Mouse (Mus musculus) heart, postnatal 14 days (tissue): ENCODE measurements around the gene Rmi2. TPM values are rescaled to one million over a fixed set of nuclear protein-coding genes. Genes with fewer than 3 reads are reported as not detected.

ENCODE experiments used
- DNase-seq, 2 experiments: peaks; one replicate each; pipeline ENCODE4 v3.0.0; 2021 to 2022
- intact Hi-C: fragments of 180-260 bp; cut with DNase I; formaldehyde crosslinking; loops from one replicate; pipeline ENCODE4 v1.15.1; 2025
- total RNA-seq, 2 experiments: library from RNA; stranded (reverse); gene quantifications; 2 replicates each; pipeline ENCODE4 v1.2.3; 2021

The Rmi2 gene
- total RNA-seq, 2 experiments from 2014 or later: 0.55 to 1.4 TPM

- no peak for DNase-seq
- intact Hi-C loops: no loop called here
These were observed 24.9 kb downstream of the Rmi2 start for GRCm38 (mm10) chr16:10859726-10860245.

DNA sequence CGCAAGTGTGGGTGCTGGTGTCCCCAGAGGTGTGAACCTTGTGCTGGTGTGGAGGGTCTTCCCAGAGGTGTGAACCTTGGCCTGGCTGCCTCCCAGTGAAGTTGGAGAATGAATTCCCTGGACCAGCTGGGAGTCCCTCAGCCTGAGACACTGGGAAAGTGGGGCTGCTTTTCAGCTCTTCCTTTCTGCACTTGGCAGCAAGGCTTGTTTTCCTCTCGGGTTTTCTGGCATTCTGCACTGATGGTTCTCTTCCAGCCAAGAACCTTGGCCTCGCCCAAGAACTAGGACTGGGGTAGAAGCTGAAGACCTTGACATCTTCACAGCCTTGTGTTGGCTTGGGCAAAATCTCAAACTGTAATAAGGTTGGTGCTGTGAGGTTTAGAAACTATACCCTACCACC, 26.5 kb downstream of the Rmi2 start:
- DNase-seq: peak; percentile 25 to 56
- intact Hi-C loops: no loop called here

GRCm38 (mm10) chr16:10864833-10865591, 30.2 kb downstream of the Rmi2 start:
- DNase-seq: no peak
- intact Hi-C loops: loop anchor here (5.0 kb wide), 1 partner anchor 78 kb away; the partner anchor contains the start of genes Socs1 and Tnp2

DNA sequence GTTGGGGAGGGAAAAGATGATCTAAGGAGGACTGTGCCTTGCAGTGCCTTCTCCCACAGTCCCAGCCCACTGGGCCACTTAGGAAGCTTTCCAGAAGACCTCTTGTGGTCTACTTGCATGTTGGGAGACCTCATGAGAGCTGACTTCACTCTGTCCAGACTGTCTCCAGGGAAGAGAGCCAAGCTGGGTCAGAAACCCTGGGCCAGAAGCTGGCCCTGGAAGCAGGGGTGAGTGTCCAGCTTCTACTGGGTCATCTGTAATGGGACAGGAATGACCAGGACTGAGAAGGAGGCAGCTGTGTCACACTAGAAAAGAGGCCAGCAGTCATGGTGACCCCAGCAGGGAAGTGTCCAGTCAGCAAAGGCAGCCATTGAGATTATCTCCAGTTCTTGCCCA, 30.7 kb downstream of the Rmi2 start:
- peak; percentile 41 to 55 for DNase-seq
- intact Hi-C loops: loop anchor here (5.0 kb wide), 1 partner anchor 78 kb away; the partner anchor contains the start of genes Socs1 and Tnp2

- intact Hi-C loops: loop anchor here (5.0 kb wide), 1 partner anchor 80 kb away; the partner anchor contains the start of genes Socs1 and Tnp2
- DNase-seq: peak; percentile 57 to 63
These were observed 32.0 kb downstream of the Rmi2 start for GRCm38 (mm10) chr16:10866841-10867240.

DNA sequence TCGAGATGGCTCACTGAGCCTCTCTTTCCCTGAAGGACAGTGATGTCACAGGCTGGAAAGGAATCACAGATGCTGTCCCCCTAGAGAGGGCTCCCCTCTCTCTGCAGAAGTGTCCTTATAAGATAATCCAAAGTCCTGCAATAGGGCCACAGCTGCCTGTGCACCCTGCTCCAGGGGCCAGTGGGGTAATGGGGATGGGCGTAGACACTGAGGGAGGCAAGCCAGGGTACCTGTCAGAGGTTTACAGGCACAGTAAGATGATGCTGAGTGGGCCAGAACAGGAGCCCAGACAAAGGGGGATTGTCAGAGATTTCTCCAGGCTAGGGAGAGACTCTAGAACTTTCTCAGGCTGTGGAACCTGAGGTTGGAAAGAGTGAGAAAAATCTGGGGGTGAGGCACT, 32.6 kb downstream of the Rmi2 start:
- intact Hi-C loops: loop anchor here (5.0 kb wide), 1 partner anchor 80 kb away; the partner anchor contains the start of genes Socs1 and Tnp2
- no peak for DNase-seq

DNA sequence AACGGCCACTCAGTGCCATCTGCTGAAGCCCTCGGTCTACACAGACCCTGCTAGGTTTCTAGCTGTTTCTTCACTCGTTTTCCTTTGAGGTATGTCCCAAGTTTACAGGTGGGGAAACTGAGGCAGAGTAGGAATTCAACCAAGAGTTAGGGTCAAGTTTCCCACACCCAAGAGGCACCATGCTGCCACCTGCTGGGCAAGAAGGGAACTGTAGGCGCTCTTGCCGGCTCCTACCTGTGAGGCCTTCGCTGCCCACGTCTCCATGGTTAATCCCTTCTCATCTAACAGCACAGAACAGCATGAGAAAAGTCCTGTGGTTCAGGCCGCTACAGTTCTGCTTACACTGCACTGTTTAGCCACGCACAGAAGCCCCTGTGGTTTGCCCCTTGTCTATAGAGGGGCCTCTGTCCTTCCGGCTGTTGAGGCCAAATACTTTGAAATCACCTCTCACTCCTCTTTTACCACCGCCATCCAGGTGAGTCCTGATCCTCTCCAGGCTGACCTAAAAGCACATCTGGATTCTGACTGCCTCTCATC, 33.1 kb downstream of the Rmi2 start:
- peak; percentile 71 to 82 for DNase-seq
- intact Hi-C loops: loop anchor here (2.0 to 5.0 kb wide), 2 partner anchors 81 to 297 kb away; partner anchors contain the start of genes Socs1 and Tnp2

DNA sequence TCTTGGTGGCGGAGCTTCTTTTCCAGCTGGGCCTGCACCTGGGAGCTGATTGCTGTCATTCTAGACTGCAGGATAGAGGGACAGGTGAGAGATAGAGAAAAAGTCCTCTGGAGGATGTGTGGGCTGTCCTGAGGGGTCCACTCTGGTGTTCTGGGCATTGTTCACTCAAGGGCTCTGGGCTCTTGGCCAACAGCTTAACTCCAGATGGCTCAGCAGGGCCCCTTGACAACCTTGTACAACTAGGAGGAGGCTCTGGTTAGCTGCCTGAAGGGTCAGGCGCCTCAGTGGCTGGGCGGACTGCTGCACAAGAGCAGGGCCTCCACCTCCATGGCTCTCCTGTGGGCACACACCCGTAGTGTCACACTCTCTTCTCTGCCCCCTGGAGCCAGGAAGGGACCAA, 36.1 kb downstream of the Rmi2 start:
- no peak for DNase-seq
- intact Hi-C loops: loop anchor here (5.0 kb wide), 1 partner anchor 306 kb away; the partner anchor contains the start of gene Zc3h7a

GRCm38 (mm10) chr16:10872825-10873360, 38.0 kb downstream of the Rmi2 start:
- DNase-seq: no peak
- intact Hi-C loops: loop anchor here (5.0 kb wide), 1 partner anchor 304 kb away; the partner anchor contains the start of gene Zc3h7a

- DNase-seq: peak; percentile 83 to 94
- intact Hi-C loops: loop anchor here (2.0 to 5.0 kb wide), 2 partner anchors 304 to 545 kb away; partner anchors contain the start of gene Zc3h7a
These were observed 38.8 kb downstream of the Rmi2 start for GRCm38 (mm10) chr16:10873654-10874053.

DNA sequence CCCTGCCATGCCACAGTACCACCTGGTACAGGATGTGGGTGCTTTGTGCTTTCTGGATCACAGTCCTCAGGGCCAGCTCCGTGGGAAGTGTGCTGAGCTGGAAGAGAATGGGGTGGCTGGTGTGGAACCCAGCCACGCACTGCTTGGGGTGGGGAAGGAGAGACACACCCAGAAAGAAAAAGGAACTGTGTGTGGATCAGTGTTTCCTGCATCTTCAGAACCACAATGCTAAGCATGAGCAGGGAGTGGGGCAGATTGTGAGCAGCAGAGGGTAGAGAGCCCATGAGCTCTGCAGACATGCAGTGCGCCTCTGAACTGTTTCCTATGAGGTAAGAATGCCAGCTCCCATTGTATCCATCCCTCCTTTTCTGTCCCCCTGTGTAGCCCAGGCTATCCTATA, 43.4 kb downstream of the Rmi2 start:
- DNase-seq: no peak
- intact Hi-C loops: loop anchor here (2.0 to 5.0 kb wide), 2 partner anchors 69 to 231 kb away; no protein-coding TSS in a partner anchor

DNA sequence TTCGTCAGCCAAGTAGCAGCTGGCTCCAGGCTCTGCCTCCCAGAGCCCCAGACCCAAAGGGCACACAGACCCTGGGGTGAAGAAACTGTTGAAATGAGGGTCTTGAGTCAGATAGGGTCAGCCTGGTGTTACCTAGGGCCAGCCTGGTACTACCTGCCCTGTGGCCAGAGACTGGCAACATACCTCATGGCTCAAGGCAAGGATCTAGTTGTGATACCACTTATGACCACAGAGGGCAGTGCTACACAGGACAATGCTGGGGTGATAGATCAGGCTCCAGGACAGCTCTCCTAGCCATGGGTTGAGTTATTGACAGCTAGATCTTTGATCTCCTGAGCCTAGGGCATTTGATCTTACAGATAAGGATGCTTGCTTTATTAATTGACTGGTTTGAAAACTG, 44.6 kb downstream of the Rmi2 start:
- peak; percentile 67 to 80 for DNase-seq
- intact Hi-C loops: loop anchor here (1.0 to 5.0 kb wide), 3 partner anchors 68 to 229 kb away; no protein-coding TSS in a partner anchor

DNA sequence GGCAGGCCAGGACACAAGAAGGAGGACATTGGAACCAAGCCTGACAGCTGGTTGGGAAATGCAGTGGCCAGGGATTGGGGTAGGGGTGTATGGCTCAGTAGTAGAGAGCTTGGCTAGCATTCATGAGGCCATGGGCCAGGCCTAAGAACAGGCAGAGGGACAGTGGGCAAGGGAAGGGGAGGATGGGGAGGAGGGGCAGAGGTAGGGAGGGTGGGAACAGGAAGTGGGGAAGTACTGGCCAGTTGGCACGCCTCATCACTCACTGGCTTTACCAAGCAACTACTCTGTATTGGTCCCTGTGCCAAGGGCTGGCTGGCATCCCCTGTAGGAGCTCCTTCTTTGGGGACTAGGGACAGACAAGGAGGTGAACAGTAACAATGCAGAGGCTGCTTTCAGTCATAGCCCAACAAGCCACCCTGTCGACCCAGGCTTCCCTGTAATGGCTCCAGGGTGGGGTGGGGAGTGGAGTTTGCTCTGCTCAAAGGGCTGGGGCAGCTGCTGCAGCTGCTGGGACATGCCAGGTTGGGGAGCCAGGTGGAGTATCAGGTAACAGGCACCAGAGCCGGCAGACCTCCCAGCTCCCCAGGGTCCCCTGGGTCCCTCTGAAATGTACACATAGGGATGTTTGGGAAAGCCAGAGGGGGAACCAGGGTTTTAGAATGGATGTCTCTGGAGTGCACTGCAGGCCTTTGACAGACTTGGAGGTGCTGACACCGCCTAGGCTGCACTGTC, 46.5 kb downstream of the Rmi2 start:
- no peak for DNase-seq
- intact Hi-C loops: no loop called here

GRCm38 (mm10) chr16:10887436-10887835, 52.6 kb downstream of the Rmi2 start:
- no peak for DNase-seq
- intact Hi-C loops: no loop called here

DNA sequence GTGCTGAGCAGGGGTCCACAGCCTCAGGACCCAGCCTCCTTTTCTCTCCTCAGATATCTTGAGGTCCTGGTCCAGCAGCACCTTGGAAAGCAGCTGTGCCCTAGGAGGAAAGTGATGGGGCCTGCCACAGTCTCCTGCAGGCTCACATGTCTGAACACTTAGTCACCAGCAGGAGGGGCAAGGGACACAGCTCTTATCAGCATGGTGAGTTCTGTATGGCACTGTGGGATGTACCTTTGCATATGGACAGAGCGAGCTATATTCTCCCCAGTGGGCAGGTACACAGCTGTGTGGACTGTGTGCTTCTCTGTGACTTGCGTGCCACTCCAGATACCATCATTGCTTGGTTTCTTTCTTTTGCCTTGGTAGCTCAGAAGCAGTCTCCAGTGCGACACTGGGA, 55.5 kb downstream of the Rmi2 start:
- intact Hi-C loops: no loop called here
- DNase-seq: no peak

- intact Hi-C loops: no loop called here
- peak in 1 of 2 experiments; percentile 13 for DNase-seq
These were observed 58.3 kb downstream of the Rmi2 start for GRCm38 (mm10) chr16:10893161-10893560.

- intact Hi-C loops: no loop called here
- no peak for DNase-seq
These were observed 61.0 kb downstream of the Rmi2 start for GRCm38 (mm10) chr16:10895906-10896305.

DNA sequence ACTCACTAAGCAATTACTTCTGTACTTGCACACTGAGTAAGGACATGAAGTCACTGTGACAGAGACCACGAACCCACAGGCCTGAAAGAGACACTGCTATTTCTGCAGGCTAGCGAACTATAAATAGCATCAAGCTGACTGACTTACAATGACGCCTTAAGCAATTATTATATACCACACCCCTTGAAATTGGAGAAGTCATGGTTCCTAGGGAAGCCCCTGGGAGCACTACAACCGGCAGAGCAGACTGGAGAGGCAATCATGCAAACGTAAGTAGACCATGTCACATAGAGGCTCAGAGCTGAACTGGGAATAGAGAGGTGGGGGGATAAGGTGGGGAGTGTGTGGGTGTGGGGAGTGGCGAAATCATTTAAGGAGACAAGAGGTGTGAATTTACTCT, 62.5 kb downstream of the Rmi2 start:
- intact Hi-C loops: no loop called here
- DNase-seq: no peak

- intact Hi-C loops: no loop called here
- no peak for DNase-seq
These were observed 65.9 kb downstream of the Rmi2 start for GRCm38 (mm10) chr16:10900736-10901135.

GRCm38 (mm10) chr16:10901956-10902355, 67.1 kb downstream of the Rmi2 start:
- intact Hi-C loops: no loop called here
- DNase-seq: no peak
